Mouse (Mus musculus) mouse embryonic stem cell (cell line): ENCODE measurements around the gene Hoxd12.

ENCODE experiments used
- in situ Hi-C, 2 experiments: fragments of 300-500 bp; cut with MboI; formaldehyde crosslinking; loops; 1 replicate in 1 of 2; 3 replicates in 1 of 2; pipeline ENCODE4 v1.14.3; 2019 to 2020; ENCODE audit warnings: low sequenced_read_pairs in 2 of 2, low pct_unique_long_range_greater_than_20kb in 1 of 2, mixed read lengths in 1 of 2; ENCODE audit not compliant: unreplicated experiment in 1 of 2

The Hoxd12 gene

GRCm38 (mm10) chr2:74660421-74661375 is 14.1 kb upstream of the Hoxd12 start:
- in situ Hi-C loops, result loop anchor here in 1 of 2 experiments (10.0 kb wide), 2 partner anchors 366 to 596 kb away; no protein-coding TSS in a partner anchor

GRCm38 (mm10) chr2:74661685-74662084 is 13.1 kb upstream of the Hoxd12 start:
- in situ Hi-C loops, result loop anchor here in 1 of 2 experiments (10.0 kb wide), 2 partner anchors 367 to 597 kb away; no protein-coding TSS in a partner anchor

GRCm38 (mm10) chr2:74663291-74663925 is 11.4 kb upstream of the Hoxd12 start:
- in situ Hi-C loops, result loop anchor here in 1 of 2 experiments (10.0 kb wide), 2 partner anchors 369 to 599 kb away; no protein-coding TSS in a partner anchor

DNA sequence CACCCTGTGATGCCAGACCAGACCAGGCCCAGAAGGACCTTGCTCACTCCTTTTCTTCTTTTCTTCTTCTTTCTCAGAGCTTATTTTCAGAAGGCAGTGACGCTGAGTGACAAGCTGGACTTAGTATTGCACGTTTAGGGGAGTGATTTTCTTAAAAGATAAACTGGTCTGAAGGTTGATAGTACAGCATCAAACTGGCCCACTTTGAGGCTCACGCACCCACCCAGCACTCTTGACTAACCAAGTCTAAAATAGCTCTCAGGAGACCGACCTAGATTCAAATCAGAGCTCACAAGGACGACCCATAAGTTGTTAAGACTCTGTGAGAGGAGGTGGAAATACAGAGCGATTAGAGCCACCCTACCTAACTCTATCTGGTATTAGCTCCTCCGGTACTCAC is 8.4 kb upstream of the Hoxd12 start:
- in situ Hi-C loops, result loop anchor here in 1 of 2 experiments (10.0 kb wide), 2 partner anchors 372 to 602 kb away; no protein-coding TSS in a partner anchor

GRCm38 (mm10) chr2:74667191-74667841 is 7.5 kb upstream of the Hoxd12 start:
- in situ Hi-C loops, result loop anchor here in 1 of 2 experiments (10.0 kb wide), 2 partner anchors 373 to 603 kb away; no protein-coding TSS in a partner anchor

- in situ Hi-C loops, result loop anchor here in 1 of 2 experiments (10.0 kb wide), 2 partner anchors 373 to 603 kb away; no protein-coding TSS in a partner anchor
Measured at GRCm38 (mm10) chr2:74667842-74668357, 6.9 kb upstream of the Hoxd12 start, which contains the start of gene Hoxd13. Gene Hoxd13 (plus strand): TSS chr2:74668310.

DNA sequence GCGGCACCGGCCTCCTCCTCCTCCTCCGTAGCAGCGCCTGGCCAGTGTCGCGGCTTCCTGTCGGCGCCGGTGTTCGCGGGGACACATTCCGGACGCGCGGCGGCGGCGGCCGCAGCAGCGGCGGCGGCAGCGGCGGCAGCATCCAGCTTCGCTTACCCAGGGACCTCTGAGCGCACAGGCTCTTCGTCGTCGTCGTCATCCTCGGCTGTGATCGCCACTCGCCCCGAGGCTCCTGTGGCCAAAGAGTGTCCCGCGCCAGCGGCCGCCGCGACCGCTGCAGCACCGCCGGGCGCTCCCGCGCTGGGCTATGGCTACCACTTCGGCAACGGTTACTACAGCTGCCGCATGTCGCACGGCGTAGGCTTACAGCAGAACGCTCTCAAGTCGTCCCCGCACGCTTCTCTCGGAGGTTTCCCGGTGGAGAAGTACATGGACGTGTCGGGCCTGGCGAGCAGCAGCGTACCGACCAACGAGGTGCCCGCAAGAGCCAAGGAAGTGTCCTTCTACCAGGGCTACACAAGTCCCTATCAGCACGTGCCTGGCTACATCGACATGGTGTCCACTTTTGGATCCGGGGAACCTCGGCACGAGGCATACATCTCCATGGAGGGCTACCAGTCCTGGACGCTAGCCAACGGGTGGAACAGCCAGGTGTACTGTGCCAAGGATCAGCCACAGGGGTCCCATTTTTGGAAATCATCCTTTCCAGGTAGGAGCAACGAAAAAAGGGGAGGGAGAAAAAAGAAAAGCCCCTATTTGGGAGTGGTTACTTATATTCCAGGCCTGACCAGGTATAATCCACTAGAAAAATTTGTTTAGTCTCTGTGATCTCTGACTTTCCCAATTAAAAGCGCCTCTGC is 6.2 kb upstream of the Hoxd12 start:
- in situ Hi-C loops, result loop anchor here in 1 of 2 experiments (10.0 kb wide), 2 partner anchors 374 to 604 kb away; no protein-coding TSS in a partner anchor

- in situ Hi-C loops, result loop anchor here in 1 of 2 experiments (10.0 kb wide), 2 partner anchors 374 to 604 kb away; no protein-coding TSS in a partner anchor
Measured at GRCm38 (mm10) chr2:74669230-74669578, 5.6 kb upstream of the Hoxd12 start.

- in situ Hi-C loops, result loop anchor here (10.0 kb wide), 3 partner anchors 375 to 1105 kb away; no protein-coding TSS in a partner anchor
Measured at GRCm38 (mm10) chr2:74669650-74670235, 5.1 kb upstream of the Hoxd12 start.

DNA sequence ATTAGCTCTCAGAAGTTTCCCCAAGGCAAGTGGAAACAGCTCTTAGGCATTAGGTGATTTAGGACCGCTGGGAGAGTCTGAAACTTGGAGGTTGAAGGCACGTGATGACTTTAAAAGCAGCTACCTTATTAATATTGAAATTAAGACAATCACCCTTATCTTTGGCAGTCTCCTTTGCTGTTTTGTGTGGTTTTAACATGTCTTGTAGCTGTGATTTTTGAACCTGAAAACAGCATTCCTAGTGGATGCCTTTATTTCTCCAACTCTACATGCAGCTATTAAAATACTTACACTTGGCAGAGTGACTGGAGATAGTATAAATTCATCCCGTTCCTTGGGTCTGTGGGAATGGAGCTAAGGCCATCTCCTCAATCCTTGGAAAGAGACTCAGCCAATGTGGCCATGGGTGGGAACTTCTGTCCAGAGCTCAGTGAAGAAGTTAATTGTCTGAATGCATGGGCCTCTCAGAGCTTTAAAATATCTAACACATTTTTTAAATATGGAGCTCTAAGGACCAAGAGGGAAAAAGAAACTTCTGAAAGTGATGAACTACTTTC is 4.1 kb upstream of the Hoxd12 start:
- in situ Hi-C loops, result loop anchor here in 1 of 2 experiments (10.0 kb wide), 1 partner anchor 1106 kb away; no protein-coding TSS in a partner anchor

DNA sequence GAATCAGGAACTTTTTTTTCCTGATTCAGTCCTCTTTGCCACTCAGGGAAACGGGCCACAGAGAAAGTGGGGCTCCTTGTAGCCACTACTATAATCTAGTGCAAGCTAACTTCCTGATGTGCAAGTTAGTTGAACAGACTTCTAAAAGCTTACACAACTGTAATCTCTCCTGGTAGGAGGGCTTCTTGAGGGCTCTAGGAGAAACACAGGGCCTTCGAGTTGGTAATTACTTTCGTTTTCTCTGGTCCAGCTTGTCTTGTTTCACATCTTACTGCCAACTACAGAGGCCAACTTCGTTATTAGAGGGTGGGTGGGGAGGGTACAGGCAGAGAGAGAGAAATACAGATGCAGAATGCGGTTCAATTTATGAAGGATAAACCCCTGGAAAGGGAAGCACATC is 3.0 kb upstream of the Hoxd12 start:
- in situ Hi-C loops, result loop anchor here in 1 of 2 experiments (10.0 kb wide), 1 partner anchor 1107 kb away; no protein-coding TSS in a partner anchor

DNA sequence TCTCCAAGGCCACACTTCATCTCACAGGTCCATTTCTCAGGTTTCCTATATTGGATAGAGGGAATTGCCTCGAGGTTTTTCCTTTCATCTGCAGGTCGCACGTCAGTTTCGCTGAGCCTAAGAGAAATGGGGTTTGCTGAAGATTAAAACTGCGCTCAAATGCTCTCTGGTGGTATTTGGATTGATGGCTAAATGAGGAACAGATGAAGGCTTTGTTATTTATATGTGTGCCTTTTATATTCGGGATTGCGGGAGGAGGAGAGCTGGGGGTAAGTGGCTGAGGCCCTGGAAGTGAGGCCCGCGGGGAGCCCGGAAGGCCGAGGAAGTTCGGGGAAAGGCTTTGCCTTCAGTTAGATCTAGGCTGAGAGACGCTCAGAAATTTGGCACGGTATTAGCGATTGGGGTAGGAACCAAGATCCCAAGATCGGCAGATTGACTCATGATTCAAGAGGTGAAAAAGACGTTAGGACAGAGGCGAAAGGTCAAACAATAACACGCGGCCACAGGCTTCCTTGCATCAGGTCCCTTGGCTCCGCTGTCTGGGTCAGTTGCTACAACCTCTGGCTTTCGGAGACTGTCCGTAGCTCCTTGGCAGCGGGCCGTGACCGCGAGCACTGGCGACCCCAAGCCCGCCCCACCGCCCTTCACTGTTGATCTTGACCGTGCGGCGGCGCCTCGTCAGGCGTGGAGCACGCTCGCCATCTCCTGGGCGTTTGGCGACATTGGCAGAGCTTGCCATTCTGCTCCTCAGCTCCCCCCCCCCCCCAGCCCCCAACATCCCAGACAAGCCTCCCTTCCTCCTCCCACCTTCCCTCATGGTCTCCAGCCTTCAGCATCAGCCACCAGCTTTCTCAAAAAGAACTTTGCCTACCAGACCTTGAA is 2.1 kb upstream of the Hoxd12 start:
- in situ Hi-C loops, result loop anchor here in 1 of 2 experiments (10.0 kb wide), 1 partner anchor 1108 kb away; no protein-coding TSS in a partner anchor

DNA sequence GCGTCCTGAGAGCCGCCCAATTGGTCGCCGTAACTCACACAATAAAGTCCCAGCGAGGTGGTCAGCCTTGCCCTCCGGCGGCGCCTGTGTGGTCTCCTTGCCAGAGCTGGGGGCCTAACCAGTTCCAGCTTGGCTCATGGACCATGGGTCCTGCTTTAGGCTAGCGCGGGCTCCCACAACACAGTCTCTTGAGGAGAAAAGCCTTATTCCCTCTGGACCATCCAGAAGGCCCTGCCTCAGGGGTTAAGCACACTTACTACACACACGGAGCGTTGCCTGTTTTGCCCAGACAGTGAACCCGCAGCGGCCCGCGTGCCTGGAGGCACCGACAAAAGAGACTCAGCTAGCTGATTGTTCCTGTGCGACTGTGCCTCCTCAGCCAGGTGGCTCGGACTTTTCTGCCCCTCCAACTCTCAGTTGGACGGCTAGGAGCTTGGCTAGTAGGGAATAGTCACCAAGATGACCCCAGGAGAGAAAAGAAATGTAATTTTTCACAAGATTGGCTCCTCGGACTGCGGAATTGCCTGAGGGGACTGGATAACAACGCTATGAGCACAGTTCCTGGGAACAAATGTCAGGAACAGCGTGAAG is 883 bp upstream of the Hoxd12 start:
- in situ Hi-C loops, result loop anchor here in 1 of 2 experiments (10.0 kb wide), 1 partner anchor 1109 kb away; no protein-coding TSS in a partner anchor

DNA sequence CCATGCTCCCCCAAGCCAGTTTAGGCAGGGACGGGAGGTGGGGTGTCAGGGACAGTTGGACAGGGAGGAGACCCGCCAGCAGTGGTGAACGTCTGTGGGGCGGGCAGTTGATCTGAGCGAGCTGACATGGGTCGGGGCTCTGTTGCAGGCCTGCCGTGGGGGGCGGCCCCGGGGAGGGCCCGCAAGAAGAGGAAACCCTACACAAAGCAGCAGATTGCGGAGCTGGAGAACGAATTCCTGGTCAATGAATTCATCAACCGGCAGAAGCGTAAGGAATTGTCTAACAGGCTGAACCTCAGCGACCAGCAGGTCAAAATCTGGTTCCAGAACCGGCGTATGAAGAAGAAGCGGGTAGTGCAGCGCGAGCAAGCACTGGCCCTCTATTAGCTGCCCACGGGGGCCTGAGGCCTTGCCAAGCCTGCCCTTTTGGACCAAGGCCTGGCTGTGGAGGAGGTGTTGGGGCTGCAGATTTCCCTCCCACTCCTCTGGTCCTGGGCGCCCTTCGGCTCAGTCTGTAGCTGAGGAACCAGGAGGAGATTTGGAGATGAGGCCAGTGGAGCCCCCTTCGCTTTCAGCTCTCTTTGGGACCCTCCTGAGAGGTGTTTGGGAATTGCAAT is 961 bp downstream of the Hoxd12 start:
- in situ Hi-C loops, result loop anchor here (10.0 to 25.0 kb wide), 2 partner anchors 912 to 1111 kb away; no protein-coding TSS in a partner anchor
